Mouse (Mus musculus) limb, embryonic 14.5 days (tissue): ENCODE data around the gene Fam193a. TPM values are rescaled to one million over a fixed set of nuclear protein-coding genes. Genes with fewer than 3 reads are reported as not detected.

Experiments
- ATAC-seq: fragments of 200-750 bp; cut with Nextera tagmentation; 2 replicates; pipeline ENCODE4 v1.8.0; 2017; ENCODE audit warnings: low read depth, moderate number of reproducible peaks, moderate TSS enrichment; ENCODE audit not compliant: low FRiP score
- DNase-seq: peaks from one replicate; pipeline ENCODE4 v3.0.0-alpha.2; 2015; ENCODE audit warnings: low spot score
- H3K27ac ChIP-seq: fragments of 300-500 bp; sonication (generic); replicated peaks from 2 replicates; pipeline ENCODE4 v1.5.1; 2014; ENCODE audit warnings: low read depth, mild to moderate bottlenecking, low read length, moderate library complexity, mixed read lengths
- H3K27me3 ChIP-seq: fragments of 300-500 bp; sonication (generic); 2 replicates; pipeline ENCODE4 v1.6.1; 2014; ENCODE audit warnings: low read length, mixed read lengths; ENCODE audit not compliant: control insufficient read depth, insufficient read depth
- H3K36me3 ChIP-seq: fragments of 300-500 bp; sonication (generic); 2 replicates; pipeline ENCODE4 v1.6.1; 2014; ENCODE audit warnings: mild to moderate bottlenecking, low read length, moderate library complexity, mixed read lengths; ENCODE audit not compliant: control insufficient read depth, insufficient read depth
- H3K4me1 ChIP-seq: fragments of 300-500 bp; sonication (generic); 2 replicates; pipeline ENCODE4 v1.6.1; 2014; ENCODE audit warnings: antibody characterized with exemption, low read length, mixed read lengths; ENCODE audit not compliant: control insufficient read depth, insufficient read depth
- H3K4me2 ChIP-seq: fragments of 300-500 bp; sonication (generic); replicated peaks from 2 replicates; pipeline ENCODE4 v1.6.1; 2014; ENCODE audit warnings: low read depth, mild to moderate bottlenecking, low read length, moderate library complexity; ENCODE audit not compliant: severe bottlenecking
- H3K4me3 ChIP-seq: fragments of 300-500 bp; sonication (generic); replicated peaks from 2 replicates; pipeline ENCODE4 v1.5.1; 2014; ENCODE audit warnings: low read length
- H3K9ac ChIP-seq: fragments of 300-500 bp; sonication (generic); 2 replicates; pipeline ENCODE4 v1.6.1; 2014; ENCODE audit warnings: mild to moderate bottlenecking, low read depth, low read length, moderate library complexity; ENCODE audit not compliant: severe bottlenecking
- H3K9me3 ChIP-seq: fragments of 300-500 bp; sonication (generic); 2 replicates; pipeline ENCODE4 v1.6.1; 2016; ENCODE audit warnings: low read length; ENCODE audit not compliant: control insufficient read depth
- POLR2A ChIP-seq: fragments of 200-500 bp; IDR thresholded peaks from 2 replicates; pipeline ENCODE4 v1.8.0; 2012; ENCODE audit warnings: inconsistent platforms, mild to moderate bottlenecking, moderate library complexity, borderline replicate concordance; ENCODE audit not compliant: insufficient read depth, insufficient read length; ENCODE audit errors: extremely low read depth
- WGBS: fragments of 180-500 bp; shearing (Covaris S2); extraction: QIAGEN DNeasy Blood & Tissue Kit; methylation state at CpG from one replicate; pipeline ENCODE4 v1.1.7; 2014; 5-methylcytosine and 5-hydroxymethylcytosine counted together
- polyA plus RNA-seq, 2 experiments: library from polyadenylated mRNA; depleted of rRNA in 1 of 2; stranded (reverse) in 1 of 2; unstranded in 1 of 2; fragments of >200 nt; fragmentation: Nextera tagmentation in 1 of 2; extraction: Ambion mirVana in 1 of 2; gene quantifications; 2 replicates each; pipeline versions ENCODE4 v1.2.1 to v1.2.3; 2012 to 2014

The Fam193a gene
- polyA plus RNA-seq, 2 experiments = 16.6 to 57.5 TPM

DNA sequence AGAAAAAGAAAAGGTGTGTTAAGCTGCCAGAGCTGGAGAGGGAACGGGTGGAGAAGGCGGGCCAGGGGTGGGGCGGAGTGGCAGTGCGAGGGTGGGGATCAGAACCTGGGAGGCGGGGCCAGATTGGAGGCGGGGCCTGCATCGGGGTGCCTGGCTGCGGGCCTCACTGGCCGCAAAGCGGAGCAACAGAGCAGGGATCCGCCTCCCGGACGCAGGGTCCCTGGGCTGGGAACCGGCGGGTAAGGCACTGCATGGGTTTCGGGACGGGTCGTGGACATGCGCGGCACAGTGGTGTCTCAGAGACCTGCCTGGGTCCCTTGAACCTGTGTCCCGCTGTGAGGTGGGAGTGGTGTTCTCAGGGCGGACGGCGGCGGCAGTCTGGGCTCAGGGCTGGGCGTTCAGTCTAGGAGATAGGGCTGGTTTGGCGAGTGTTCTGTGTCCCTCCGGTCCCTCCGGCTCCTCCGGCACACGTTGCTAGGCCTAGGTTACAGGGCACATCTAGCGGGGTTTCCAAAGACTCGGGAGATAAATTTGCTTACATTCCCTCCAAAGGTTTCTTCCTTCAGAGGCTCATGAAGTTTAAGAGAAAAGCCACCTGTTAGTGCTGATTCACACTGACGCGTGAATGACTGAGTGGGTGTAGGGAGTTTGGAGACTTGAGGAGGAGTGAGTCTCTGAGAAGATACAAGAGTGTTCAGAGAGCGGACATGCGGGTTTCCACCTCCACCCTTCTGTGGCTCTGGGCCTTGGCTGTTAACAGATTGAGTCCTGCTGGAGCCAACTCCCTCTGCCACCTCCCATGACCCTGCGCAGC lies 156.1 kb downstream of the Fam193a start, which contains the start of gene Sh3bp2:
Gene Sh3bp2 (plus strand): TSS at position 176 of the 814 bp plus-strand sequence.
- TF ChIP-seq POLR2A = no peak
- H3K27ac ChIP-seq = no peak within 1 kb of the TSS
- H3K27me3 ChIP-seq = no peaks in the 10 kb centered on the region
- H3K9me3 ChIP-seq = no peaks in the 10 kb centered on the region
- no peaks in the 10 kb centered on the region for H3K4me1 ChIP-seq
- DNase-seq (peak; percentile 88), ATAC-seq (peak; percentile 95)
- H3K4me2 ChIP-seq = peak within 1 kb of the TSS; percentile 69
- no peaks in the 10 kb centered on the region for H3K36me3 ChIP-seq
- H3K4me3 ChIP-seq = peak within 1 kb of the TSS; percentile 54
- 4% methylated on average over 36 of the region's 38 CpGs for WGBS
- peak within 1 kb of the TSS; percentile 50 for H3K9ac ChIP-seq

DNA sequence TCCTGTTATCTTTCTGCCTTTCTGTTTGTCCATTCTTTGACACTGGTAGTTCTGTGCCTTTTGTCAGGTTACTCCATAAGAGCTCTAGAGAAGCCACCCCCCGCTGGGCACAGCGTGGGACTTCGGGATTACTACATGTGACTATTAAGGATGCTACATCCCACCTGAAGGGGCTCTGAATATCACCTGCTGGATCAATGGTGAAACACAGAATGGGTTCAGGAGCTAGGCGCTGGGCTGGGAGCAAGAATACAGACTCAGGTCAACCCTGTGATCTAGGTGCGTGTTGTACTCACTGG lies 156.7 kb downstream of the Fam193a start:
- no peak for DNase-seq
- Histone ChIP-seq H3K27ac (no peak overlapping the region), H3K9ac (no peak overlapping the region), H3K4me1 (no peaks in the 10 kb centered on the region), H3K4me2 (no peak overlapping the region; the same call in 1 of the 2 replicates), H3K4me3 (peak overlapping the region; percentile 54), H3K27me3 (no peaks in the 10 kb centered on the region), H3K9me3 (no peaks in the 10 kb centered on the region), H3K36me3 (no peaks in the 10 kb centered on the region)
- 48% methylated on average over 5 of the region's 5 CpGs for WGBS
- TF ChIP-seq POLR2A = no peak
- no peak for ATAC-seq

DNA sequence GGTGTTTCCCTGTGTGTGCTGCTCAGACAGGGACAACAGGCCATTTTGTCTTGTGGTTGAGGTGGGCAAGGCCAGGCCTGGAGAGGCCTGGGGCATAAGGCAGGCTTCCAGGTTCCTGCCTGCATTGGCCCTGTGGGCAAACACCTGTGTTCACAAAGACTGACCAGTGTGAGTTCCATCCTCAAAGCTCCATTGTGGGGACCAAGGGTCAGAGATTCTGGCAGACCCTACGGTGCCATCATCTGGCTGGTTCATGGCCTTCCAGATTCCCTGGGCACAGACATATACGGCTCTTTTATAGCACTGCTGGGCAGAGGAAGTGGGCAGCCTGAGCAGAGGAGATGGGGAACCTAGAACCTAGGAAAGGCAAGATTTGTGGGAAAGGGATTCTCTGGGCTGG lies 157.6 kb downstream of the Fam193a start:
- no peak overlapping the region for H3K9ac ChIP-seq

DNA sequence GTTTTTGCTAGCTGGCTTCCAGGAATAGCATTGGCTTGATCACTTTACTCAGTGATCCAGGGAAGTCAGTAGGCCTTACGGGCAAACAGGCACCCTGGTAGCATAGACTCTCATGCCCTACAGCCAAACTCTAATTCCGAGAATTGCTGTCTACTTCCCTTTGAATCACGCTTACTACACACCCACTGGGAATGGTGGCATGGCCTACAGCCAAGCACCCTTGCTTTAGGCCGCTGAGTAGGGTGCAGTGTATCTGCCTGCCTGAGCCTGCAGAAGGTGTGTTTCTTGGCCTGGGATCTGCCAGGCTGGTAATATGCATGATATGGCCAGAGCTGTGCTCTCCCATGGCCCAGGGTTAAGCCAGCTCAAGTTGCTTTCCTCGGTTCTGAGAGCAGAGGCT lies 159.0 kb downstream of the Fam193a start:
- Histone ChIP-seq H3K9ac (no peak overlapping the region), H3K36me3 (no peaks in the 10 kb centered on the region), H3K27ac (no peak overlapping the region), H3K27me3 (no peaks in the 10 kb centered on the region), H3K4me3 (no peak overlapping the region), H3K4me1 (no peaks in the 10 kb centered on the region), H3K9me3 (no peaks in the 10 kb centered on the region), H3K4me2 (no peak overlapping the region)
- WGBS = 71% methylated on average over 5 of the region's 5 CpGs
- ATAC-seq (no peak), DNase-seq (no peak)
- no peak for TF ChIP-seq POLR2A

More for the DNA sequence above, 157.6 kb downstream of the Fam193a start:
- H3K4me1 ChIP-seq = no peaks in the 10 kb centered on the region
- H3K4me2 ChIP-seq = no peak overlapping the region
- no peaks in the 10 kb centered on the region for H3K36me3 ChIP-seq
- ATAC-seq (no peak), DNase-seq (no peak)
- no peaks in the 10 kb centered on the region for H3K27me3 ChIP-seq
- no peak overlapping the region for H3K4me3 ChIP-seq
- no peaks in the 10 kb centered on the region for H3K9me3 ChIP-seq
- 79% methylated on average over 2 of the region's 2 CpGs for WGBS
- H3K27ac ChIP-seq = no peak overlapping the region
- no peak for TF ChIP-seq POLR2A

DNA sequence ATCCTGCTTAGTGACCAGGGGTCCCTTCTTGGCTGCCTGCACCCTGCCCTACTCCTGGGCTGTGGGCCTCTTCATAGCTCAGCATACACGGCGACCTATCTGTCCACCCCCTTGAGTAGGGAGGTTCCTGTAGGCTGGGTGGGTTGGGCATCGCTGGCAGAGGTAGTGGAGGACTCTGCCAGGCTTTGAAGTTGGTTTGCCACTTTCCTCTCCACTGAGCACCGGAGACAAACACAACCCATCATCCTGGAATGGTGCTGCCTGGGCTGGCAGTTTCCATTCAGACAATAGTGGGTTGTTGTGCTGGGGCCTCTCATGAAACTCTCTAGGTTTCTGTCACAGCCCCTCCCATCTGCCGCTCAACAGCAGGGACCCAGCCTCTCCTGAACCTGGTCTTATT lies 160.4 kb downstream of the Fam193a start:
- H3K27ac ChIP-seq = no peak overlapping the region
- H3K4me3 ChIP-seq = no peak overlapping the region
- H3K4me2 ChIP-seq = no peak overlapping the region
- H3K27me3 ChIP-seq = no peaks in the 10 kb centered on the region
- ATAC-seq (no peak), DNase-seq (no peak)
- no peaks in the 10 kb centered on the region for H3K9me3 ChIP-seq
- no peak for TF ChIP-seq POLR2A
- WGBS = 78% methylated on average over 5 of the region's 5 CpGs
- no peak overlapping the region for H3K9ac ChIP-seq
- H3K4me1 ChIP-seq = no peaks in the 10 kb centered on the region
- H3K36me3 ChIP-seq = no peaks in the 10 kb centered on the region
